Mouse (Mus musculus): Measurements from ENCODE around the gene Hist1h4c.
"Not testable (repeated sequence)": the region's sequence is repeated elsewhere in the genome, so short reads cannot be mapped to it uniquely, and the experiment has no call there.

Hist1h4c gene

GRCm38 (mm10) chr13:23696061-23696474 is 2.2 kb downstream of the Hist1h4c start:
- DNase-seq (ENCODE audit: low read depth, low spot score), result no peak

GRCm38 (mm10) chr13:23695514-23695913 is 2.7 kb downstream of the Hist1h4c start, which contains the start of gene Hist1h1t:
Gene Hist1h1t (plus strand): TSS chr13:23695814.
- no peak for DNase-seq (ENCODE audit: low read depth, low spot score)

GRCm38 (mm10) chr13:23694956-23695355 is 3.3 kb downstream of the Hist1h4c start:
- no peak for DNase-seq (ENCODE audit: low read depth, low spot score)

GRCm38 (mm10) chr13:23693856-23694440 is 4.3 kb downstream of the Hist1h4c start:
- no peak for DNase-seq (ENCODE audit: low read depth, low spot score)

- DNase-seq (ENCODE audit: low read depth, low spot score), result no peak
Observed at GRCm38 (mm10) chr13:23689459-23689858, 8.8 kb downstream of the Hist1h4c start.

- no peak for DNase-seq (ENCODE audit: low read depth, low spot score)
Observed at GRCm38 (mm10) chr13:23688956-23689355, 9.3 kb downstream of the Hist1h4c start.

DNA sequence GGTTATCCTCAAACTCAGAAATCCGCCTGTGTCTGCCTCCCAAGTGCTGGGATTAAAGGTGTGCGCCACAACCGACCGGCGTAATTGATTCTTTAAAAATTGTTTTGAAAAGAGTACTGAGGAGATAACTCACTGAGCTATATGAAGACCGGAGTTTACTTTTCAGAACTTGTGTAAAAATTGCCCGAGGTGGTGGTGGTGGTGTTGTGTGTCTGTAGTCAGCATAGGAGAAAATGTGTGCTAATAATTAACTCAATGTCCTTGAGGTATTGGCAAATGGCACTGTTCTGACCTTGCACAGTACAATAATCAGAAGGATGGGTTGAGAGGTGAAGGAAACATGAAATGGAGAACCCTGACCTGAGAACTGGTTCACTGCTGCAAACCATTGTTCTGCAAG is 10.3 kb downstream of the Hist1h4c start:
- no peak for DNase-seq (ENCODE audit: low read depth, low spot score)

GRCm38 (mm10) chr13:23687181-23687580 is 11.1 kb downstream of the Hist1h4c start:
- DNase-seq (ENCODE audit: low read depth, low spot score), result no peak

DNA sequence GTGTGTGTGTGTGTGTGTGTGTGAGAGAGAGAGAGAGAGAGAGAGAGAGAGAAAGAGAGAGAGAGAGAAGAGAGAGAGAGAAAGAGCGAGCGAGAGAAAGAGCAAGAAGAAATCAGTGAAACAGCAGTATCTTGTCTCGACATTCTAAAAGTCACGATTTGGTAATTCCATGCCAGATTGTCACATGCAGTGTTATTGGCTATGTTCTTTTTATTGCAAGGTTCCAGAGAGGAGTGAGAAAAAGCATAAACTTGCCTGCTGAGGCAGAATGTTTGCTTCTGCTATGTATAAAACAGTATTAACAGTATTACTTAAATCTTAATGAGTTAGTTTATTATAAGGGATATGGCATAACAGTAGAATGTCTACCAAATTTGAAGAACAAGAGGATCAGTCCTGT is 12.3 kb downstream of the Hist1h4c start:
- DNase-seq (ENCODE audit: low read depth, low spot score), result peak; percentile 49

- DNase-seq (ENCODE audit: low read depth, low spot score), result peak; percentile 49
Observed at GRCm38 (mm10) chr13:23685121-23685861, 13.0 kb downstream of the Hist1h4c start.

DNA sequence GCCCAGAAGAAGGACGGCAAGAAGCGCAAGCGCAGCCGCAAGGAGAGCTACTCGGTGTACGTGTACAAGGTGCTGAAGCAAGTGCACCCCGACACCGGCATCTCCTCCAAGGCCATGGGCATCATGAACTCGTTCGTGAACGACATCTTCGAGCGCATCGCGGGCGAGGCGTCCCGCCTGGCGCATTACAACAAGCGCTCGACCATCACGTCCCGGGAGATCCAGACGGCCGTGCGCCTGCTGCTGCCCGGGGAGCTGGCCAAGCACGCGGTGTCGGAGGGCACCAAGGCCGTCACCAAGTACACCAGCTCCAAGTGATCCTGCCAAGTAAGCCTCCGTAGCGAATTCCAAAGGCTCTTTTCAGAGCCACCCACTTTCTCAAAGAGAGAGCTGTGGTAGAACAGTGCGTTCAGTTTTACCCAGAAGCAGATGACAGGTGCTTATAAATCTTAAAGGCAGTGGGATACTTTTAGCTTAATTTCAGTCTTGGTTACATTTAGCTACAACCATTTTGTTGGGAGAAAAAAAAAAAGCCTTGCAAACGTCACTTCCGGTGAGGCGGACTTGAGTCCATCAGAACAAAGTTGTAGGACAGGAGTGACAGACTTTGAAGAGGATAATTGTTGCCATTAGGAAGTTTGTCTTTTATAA is 13.8 kb downstream of the Hist1h4c start:
- DNase-seq (ENCODE audit: low read depth, low spot score), result peak; percentile 90

GRCm38 (mm10) chr13:23683755-23684281 is 14.4 kb downstream of the Hist1h4c start, which contains the start of the genes Hist1h2ac and Hist1h2bc:
Gene Hist1h2ac (minus strand): TSS chr13:23683948.
Gene Hist1h2bc (plus strand): TSS chr13:23684199.
- DNase-seq (ENCODE audit: low read depth, low spot score), result peak; percentile 99

DNA sequence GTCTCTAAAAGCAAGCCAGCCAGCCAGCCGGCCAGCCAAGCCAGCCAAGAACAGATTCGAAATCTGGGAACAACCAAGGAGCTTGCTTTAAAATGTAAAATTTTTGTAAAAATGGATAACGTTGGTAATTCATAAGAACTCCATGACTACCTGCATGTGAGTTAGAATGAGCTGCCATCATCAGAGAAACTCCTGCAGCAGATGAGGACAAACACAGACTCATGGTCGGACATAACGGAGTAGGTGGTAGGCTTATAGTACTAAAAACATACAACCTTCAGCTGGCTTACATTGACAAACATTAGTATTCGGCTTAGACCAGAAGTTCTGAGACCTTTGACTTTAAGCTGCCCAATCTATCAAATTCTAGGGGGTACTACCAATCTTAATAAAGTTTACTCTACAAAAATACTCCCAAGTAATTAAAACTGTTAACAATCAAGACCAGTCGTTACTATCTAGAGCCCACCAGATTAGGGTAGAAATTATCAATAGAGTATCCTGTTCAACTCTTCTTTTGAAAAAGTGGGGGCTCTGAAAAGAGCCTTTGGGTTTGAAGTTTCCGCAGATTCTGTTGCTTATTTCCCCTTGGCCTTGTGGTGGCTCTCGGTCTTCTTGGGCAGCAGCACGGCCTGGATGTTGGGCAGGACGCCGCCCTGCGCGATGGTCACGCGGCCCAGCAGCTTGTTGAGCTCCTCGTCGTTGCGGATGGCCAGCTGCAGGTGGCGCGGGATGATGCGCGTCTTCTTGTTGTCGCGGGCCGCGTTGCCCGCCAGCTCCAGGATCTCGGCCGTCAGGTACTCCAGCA is 15.1 kb downstream of the Hist1h4c start:
- not testable (repeated sequence) for DNase-seq (ENCODE audit: low read depth, low spot score)

DNA sequence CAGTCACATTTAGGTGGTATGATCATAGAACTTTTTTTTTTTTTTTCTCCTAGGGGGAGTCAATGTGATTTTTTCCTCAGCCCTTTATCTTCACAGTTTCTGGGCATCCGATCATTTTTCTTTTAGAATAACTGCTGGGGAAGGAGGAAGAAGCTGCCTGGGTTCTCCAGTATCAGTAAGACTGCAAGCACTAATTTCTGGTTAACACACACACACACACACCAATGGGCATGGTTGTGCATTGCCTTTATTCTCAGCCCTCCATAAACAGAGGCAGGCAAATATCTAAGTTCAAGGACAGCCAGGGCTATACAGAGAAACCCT is 15.7 kb downstream of the Hist1h4c start:
- DNase-seq (ENCODE audit: low read depth, low spot score), result no peak

DNA sequence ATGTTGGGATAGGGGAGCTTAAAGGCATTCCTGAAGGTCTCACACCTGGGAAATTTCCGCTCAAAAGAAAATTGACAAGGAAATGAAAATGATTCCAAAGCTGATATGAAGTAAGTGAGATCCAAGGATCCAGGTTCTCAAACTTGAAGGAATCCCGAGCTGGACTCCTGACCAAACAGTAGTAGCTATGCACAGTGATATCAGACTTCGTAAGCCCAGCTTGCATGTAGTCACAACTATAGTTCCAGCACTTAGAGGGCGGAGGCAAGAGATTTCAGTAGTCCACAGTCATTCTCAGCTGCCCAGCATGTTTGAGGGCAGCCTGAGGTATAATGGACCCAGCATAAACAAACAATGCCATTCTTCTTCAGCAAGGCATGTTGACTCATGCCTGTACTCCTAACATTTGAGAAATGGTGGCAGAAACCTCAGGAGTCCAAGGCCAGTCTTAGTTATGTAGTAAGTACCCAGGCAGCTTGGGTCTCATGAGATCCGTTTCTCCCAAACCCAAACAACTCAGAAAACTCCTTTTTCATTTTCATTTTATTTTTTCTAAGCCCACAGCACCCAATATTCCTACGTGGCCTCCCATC is 16.2 kb downstream of the Hist1h4c start:
- DNase-seq (ENCODE audit: low read depth, low spot score), result no peak

- no peak for DNase-seq (ENCODE audit: low read depth, low spot score)
Observed at GRCm38 (mm10) chr13:23662536-23662935, 35.7 kb downstream of the Hist1h4c start.

DNA sequence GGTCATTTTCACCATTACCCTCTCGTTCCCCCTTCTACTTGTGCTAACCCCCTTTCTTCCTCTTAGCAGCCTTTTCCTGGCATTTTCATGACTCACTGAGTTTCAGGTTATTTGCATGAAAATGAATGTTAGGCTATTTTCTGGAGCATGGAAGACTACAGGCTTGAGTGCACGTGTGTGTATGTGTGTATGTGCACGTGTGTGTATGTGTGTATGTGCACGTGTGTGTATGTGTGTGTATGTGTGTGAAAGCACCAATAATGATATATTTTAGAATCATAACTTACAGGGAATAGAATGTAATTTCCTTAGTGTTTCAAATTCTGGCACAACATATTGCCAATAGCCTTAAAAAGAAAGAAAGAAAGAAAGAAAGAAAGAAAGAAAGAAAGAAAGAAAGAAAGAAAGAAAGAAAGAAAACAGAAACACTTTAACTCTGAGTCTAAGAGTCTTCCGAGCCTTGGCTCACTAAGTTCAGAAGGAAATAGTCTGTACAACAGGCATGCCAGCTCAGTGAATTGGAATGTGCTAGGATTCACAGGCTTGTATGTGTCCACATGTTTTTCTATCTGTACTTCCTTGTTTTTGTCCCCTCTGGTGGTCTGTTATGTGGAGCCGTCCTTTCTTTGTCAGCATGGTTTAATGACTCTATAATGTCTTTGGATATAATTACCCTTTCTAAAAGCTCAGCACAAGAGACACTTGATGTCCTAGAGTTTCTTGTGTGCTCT is 38.5 kb downstream of the Hist1h4c start:
- DNase-seq (ENCODE audit: low read depth, low spot score), result no peak
